Mouse (Mus musculus) midbrain, embryonic 12.5 days (tissue): ENCODE measurements around the gene Nos1ap. TPM values are rescaled to one million over a fixed set of nuclear protein-coding genes. Genes with fewer than 3 reads are reported as not detected.
A peak's percentile ranks its signal among the peaks of the same experiment; 100 is the strongest.

Experiments used
- ATAC-seq: fragments of 200-750 bp; cut with Nextera tagmentation; 2 replicates; pipeline ENCODE4 v1.8.0; 2017; ENCODE audit warnings: low read depth, moderate TSS enrichment, moderate library complexity; ENCODE audit not compliant: low FRiP score
- H3K27ac ChIP-seq: fragments of 300-500 bp; sonication (generic); replicated peaks from 2 replicates; pipeline ENCODE4 v1.5.1; 2016; ENCODE audit warnings: mild to moderate bottlenecking
- H3K27me3 ChIP-seq: fragments of 300-500 bp; sonication (generic); 2 replicates; pipeline ENCODE4 v1.6.1; 2016; ENCODE audit warnings: mild to moderate bottlenecking
- H3K36me3 ChIP-seq: fragments of 300-500 bp; sonication (generic); 2 replicates; pipeline ENCODE4 v1.6.1; 2016
- H3K4me1 ChIP-seq: fragments of 300-500 bp; sonication (generic); 2 replicates; pipeline ENCODE4 v1.6.1; 2016
- H3K4me2 ChIP-seq: fragments of 300-500 bp; sonication (generic); replicated peaks from 2 replicates; pipeline ENCODE4 v1.6.1; 2016; ENCODE audit warnings: mild to moderate bottlenecking, moderate library complexity
- H3K4me3 ChIP-seq: fragments of 300-500 bp; sonication (generic); 2 replicates; pipeline ENCODE4 v1.5.1; 2016; ENCODE audit warnings: mild to moderate bottlenecking
- H3K9ac ChIP-seq: fragments of 300-500 bp; sonication (generic); replicated peaks from 2 replicates; pipeline ENCODE4 v1.6.1; 2016; ENCODE audit warnings: mild to moderate bottlenecking, moderate library complexity
- H3K9me3 ChIP-seq: fragments of 300-500 bp; sonication (generic); 2 replicates; pipeline ENCODE4 v1.6.1; 2016; ENCODE audit warnings: mild to moderate bottlenecking
- WGBS: fragments of 180-500 bp; shearing (Covaris S2); methylation state at CpG from one replicate; pipeline ENCODE4 v1.1.7; 2016; 5-methylcytosine and 5-hydroxymethylcytosine counted together
- polyA plus RNA-seq: library from polyadenylated mRNA; unstranded; fragments of >200 nt; fragmentation: Nextera tagmentation; extraction: Ambion mirVana; gene quantifications from 2 replicates; pipeline ENCODE4 v1.2.1, GENCODE M21; 2016

The Nos1ap gene
- polyA plus RNA-seq, 1 experiment from 2014 or later, result 11.9 TPM

- no peak for ATAC-seq
- Histone ChIP-seq H3K9me3 (no peaks in the 10 kb centered on the region), H3K4me1 (no peaks in the 10 kb centered on the region), H3K27ac (no peak overlapping the region), H3K4me2 (no peak overlapping the region), H3K9ac (no peak overlapping the region), H3K36me3 (no peaks in the 10 kb centered on the region), H3K27me3 (no peaks in the 10 kb centered on the region), H3K4me3 (no peak overlapping the region)
- WGBS, result 94% methylated on average over 3 of the region's 3 CpGs
Measured at GRCm38 (mm10) chr1:170610695-170611094, 21.0 kb upstream of the Nos1ap start.

GRCm38 (mm10) chr1:170610289-170610688 lies 20.6 kb upstream of the Nos1ap start:
- Histone ChIP-seq H3K4me2 (no peak overlapping the region), H3K27me3 (no peaks in the 10 kb centered on the region), H3K36me3 (no peaks in the 10 kb centered on the region), H3K27ac (no peak overlapping the region), H3K9ac (no peak overlapping the region), H3K9me3 (no peaks in the 10 kb centered on the region), H3K4me1 (no peaks in the 10 kb centered on the region), H3K4me3 (no peak overlapping the region)
- 90% methylated on average over 3 of the region's 3 CpGs for WGBS
- no peak for ATAC-seq

DNA sequence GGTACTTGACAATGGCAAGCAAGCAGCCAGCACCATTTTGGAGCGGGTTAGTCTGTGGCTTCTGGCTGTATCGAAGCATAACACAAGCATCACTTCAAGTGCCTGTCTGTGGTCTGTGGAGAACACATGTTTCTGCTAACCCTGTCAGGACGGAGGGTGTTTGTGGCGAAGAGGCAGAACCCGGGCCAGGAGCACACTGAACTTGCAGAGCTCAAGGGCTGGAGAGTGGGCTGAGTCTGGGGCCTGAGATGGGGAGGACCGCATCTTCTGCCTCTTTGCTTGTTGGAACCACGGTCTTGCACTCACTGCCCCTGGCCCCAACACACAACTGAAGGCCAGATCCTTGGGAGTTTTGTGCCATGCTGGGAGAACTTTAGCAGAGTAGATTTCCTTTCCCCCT lies 20.2 kb upstream of the Nos1ap start:
- Histone ChIP-seq H3K9ac (no peak overlapping the region), H3K4me1 (no peaks in the 10 kb centered on the region), H3K27me3 (no peaks in the 10 kb centered on the region), H3K36me3 (no peaks in the 10 kb centered on the region), H3K27ac (no peak overlapping the region), H3K9me3 (no peaks in the 10 kb centered on the region), H3K4me2 (no peak overlapping the region), H3K4me3 (no peak overlapping the region)
- ATAC-seq, result no peak
- 87% methylated on average over 7 of the region's 7 CpGs for WGBS

DNA sequence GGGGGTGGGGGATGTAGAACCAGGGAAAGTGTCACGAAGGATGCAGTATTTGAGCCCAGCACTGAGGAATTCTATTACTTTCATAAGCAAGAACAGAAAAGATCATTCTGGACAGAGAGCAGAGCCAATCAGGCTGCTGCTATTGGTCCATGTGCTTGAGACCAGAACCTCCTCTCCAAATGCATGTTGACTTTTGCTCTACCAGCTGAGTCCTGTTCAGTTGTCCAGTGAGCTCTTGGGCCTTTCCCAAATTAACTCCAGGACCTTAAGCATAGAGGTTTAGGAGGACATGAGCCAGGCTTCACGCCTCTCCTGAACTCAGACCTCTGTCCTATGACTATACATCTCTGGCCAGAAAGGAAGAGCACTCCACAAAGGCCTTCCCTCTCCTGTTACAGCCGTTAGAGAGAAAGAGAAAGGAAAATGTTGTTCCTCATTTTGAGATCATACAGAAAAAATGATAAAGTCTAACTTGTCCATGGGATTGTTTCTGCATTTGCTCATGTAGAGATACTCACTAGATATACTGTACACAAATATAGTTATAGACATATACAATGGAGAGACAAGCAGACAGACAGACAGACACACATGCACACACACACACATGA lies 18.9 kb upstream of the Nos1ap start:
- no peak overlapping the region for H3K4me3 ChIP-seq
- H3K27ac ChIP-seq, result no peak overlapping the region
- no peaks in the 10 kb centered on the region for H3K27me3 ChIP-seq
- no peaks in the 10 kb centered on the region for H3K4me1 ChIP-seq
- no peak overlapping the region for H3K4me2 ChIP-seq
- H3K9me3 ChIP-seq, result no peaks in the 10 kb centered on the region
- WGBS, result 94% methylated on average over 3 of the region's 3 CpGs
- no peaks in the 10 kb centered on the region for H3K36me3 ChIP-seq
- no peak for ATAC-seq
- no peak overlapping the region for H3K9ac ChIP-seq

DNA sequence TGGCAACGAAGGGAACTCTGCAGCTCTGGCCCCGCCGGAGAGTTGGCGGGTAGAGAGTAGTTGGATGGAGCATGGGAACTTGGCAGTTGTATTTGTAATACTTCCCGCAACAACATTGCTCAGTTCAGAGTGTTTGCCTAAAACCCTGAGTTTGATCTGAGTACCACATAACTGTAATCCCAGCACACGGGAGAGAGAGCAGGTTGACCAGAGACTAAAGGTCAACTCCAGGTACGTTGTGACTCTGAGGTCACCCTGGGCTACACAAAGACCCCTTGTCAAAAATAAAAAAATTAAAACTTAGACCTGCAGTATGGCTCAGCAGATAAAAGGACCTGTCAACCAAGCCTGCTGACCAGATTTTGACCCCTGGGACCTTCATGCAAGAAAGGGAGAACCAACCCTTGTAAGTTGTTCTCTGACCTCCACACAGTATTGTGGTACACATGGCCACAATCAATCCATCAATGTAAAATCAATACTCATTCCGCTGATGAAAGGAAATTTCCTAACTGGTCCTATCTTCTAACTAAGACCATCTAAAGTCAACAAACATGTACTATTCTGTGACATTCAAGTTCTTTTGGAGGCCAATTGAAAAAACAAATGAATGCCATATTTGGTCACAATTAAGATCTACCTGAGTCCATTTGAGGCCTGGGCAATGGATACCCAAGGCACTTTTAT lies 17.7 kb upstream of the Nos1ap start:
- no peaks in the 10 kb centered on the region for H3K4me1 ChIP-seq
- no peaks in the 10 kb centered on the region for H3K27me3 ChIP-seq
- WGBS, result 94% methylated on average over 8 of the region's 8 CpGs
- no peak overlapping the region for H3K4me3 ChIP-seq
- no peaks in the 10 kb centered on the region for H3K9me3 ChIP-seq
- H3K4me2 ChIP-seq, result no peak overlapping the region
- no peaks in the 10 kb centered on the region for H3K36me3 ChIP-seq
- ATAC-seq, result no peak
- no peak overlapping the region for H3K27ac ChIP-seq
- no peak overlapping the region for H3K9ac ChIP-seq

GRCm38 (mm10) chr1:170605228-170606001 lies 15.8 kb upstream of the Nos1ap start:
- WGBS, result 71% methylated on average over 21 of the region's 21 CpGs
- no peak for ATAC-seq
- no peak overlapping the region for H3K4me2 ChIP-seq
- no peaks in the 10 kb centered on the region for H3K27me3 ChIP-seq
- H3K27ac ChIP-seq, result no peak overlapping the region
- no peaks in the 10 kb centered on the region for H3K36me3 ChIP-seq
- H3K9me3 ChIP-seq, result no peaks in the 10 kb centered on the region
- H3K9ac ChIP-seq, result no peak overlapping the region
- no peaks in the 10 kb centered on the region for H3K4me1 ChIP-seq
- no peak overlapping the region for H3K4me3 ChIP-seq

GRCm38 (mm10) chr1:170594575-170594974 lies 4.9 kb upstream of the Nos1ap start:
- no peaks in the 10 kb centered on the region for H3K36me3 ChIP-seq
- H3K9ac ChIP-seq, result no peak overlapping the region
- whole genome bisulfite sequencing, result 92% methylated on average over 7 of the region's 7 CpGs
- no peak overlapping the region for H3K4me2 ChIP-seq
- H3K9me3 ChIP-seq, result no peaks in the 10 kb centered on the region
- no peak for ATAC-seq
- no peak overlapping the region for H3K4me3 ChIP-seq
- no peak overlapping the region for H3K27ac ChIP-seq
- peaks cover 18% of the 10 kb centered on the region for H3K27me3 ChIP-seq
- no peaks in the 10 kb centered on the region for H3K4me1 ChIP-seq

DNA sequence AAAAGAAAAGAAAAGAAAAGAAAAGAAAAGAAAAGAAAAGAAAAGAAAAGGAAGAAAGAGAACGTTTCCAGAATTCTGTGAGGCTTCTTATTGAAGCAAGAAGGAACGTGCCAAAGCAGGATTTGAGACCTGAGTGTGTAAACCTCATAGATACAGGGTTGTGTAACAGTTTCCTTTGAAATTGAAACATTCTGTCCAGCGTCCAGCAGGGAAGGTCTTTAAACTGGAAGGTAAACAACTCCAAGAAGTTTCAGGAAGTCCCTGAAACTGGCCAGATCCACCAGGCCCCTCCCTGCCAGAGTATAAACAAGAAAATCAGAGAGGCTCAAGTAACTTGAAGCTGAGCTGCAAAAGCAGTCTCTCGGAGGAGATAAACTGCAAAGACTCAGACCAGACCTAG lies 870 bp upstream of the Nos1ap start:
- H3K27me3 ChIP-seq, result peaks cover 30% of the 10 kb centered on the region
- ATAC-seq, result no peak
- WGBS, result 50% methylated on average over 4 of the region's 4 CpGs
- H3K36me3 ChIP-seq, result no peaks in the 10 kb centered on the region
- no peak overlapping the region for H3K4me3 ChIP-seq
- no peak overlapping the region for H3K27ac ChIP-seq
- H3K4me1 ChIP-seq, result peaks cover 15% of the 10 kb centered on the region; the same call in 1 of the 2 replicates
- no peaks in the 10 kb centered on the region for H3K9me3 ChIP-seq
- no peak overlapping the region for H3K9ac ChIP-seq
- H3K4me2 ChIP-seq, result no peak overlapping the region

DNA sequence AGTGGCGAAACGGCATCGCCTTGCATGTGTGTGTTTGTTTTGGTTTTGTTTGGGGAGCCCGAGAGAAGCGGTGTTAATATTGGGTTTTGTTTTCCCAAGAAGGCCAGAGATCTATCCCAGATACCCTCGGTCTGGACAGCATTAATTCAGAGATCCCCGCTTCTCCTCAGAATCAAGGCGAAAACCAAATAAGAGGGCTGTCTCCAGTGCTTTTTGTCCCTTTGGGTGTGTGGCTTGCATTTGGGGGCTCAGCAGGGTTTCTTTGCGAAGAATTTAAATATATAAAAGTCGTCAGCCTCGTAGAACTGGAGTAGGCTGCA lies 340 bp upstream of the Nos1ap start:
- WGBS, result under 1% methylated on average over 11 of the region's 11 CpGs
- Histone ChIP-seq H3K4me3 (peak overlapping the region; percentile 84), H3K27ac (peak overlapping the region; percentile 65), H3K9ac (peak overlapping the region; percentile 88), H3K4me2 (peak overlapping the region; percentile 95), H3K36me3 (no peaks in the 10 kb centered on the region), H3K9me3 (no peaks in the 10 kb centered on the region), H3K27me3 (peaks cover 30% of the 10 kb centered on the region), H3K4me1 (peaks cover 15% of the 10 kb centered on the region; the same call in 1 of the 2 replicates)
- ATAC-seq, result no peak

DNA sequence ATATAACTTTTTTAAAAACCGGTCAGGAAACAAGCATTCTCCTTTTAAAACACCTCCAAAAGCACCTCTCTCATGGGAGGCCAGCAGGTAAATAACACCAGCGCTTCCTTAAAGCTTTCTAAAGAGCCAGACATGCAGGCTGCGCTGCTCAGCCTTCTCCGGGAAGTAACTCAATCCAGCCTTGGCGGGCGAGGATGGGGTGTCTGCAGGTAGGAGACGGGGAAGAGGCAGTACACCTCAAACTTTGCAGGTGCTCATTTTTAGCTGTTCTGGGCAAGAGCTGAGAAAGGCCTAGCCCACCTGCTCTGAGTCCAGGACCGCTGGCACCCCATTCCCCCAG lies 812 bp downstream of the Nos1ap start:
- Histone ChIP-seq H3K27me3 (peaks cover 30% of the 10 kb centered on the region), H3K4me1 (peaks cover 15% of the 10 kb centered on the region; the same call in 1 of the 2 replicates), H3K27ac (no peak overlapping the region), H3K4me2 (peak overlapping the region; percentile 95), H3K4me3 (peak overlapping the region; percentile 84), H3K9ac (peak overlapping the region; percentile 88), H3K9me3 (no peaks in the 10 kb centered on the region), H3K36me3 (no peaks in the 10 kb centered on the region)
- 2% methylated on average over 8 of the region's 8 CpGs for WGBS
- ATAC-seq, result no peak; the same call in 1 of the 2 replicates

- Histone ChIP-seq H3K27me3 (peaks cover 30% of the 10 kb centered on the region), H3K4me3 (peak overlapping the region; percentile 84), H3K27ac (no peak overlapping the region), H3K9me3 (no peaks in the 10 kb centered on the region), H3K4me1 (peaks cover 15% of the 10 kb centered on the region; the same call in 1 of the 2 replicates), H3K4me2 (peak overlapping the region; percentile 95), H3K9ac (no peak overlapping the region; the same call in 1 of the 2 replicates), H3K36me3 (no peaks in the 10 kb centered on the region)
- 30% methylated on average over 6 of the region's 6 CpGs for WGBS
- ATAC-seq, result no peak
Measured at GRCm38 (mm10) chr1:170588353-170588752, 1.3 kb downstream of the Nos1ap start.

DNA sequence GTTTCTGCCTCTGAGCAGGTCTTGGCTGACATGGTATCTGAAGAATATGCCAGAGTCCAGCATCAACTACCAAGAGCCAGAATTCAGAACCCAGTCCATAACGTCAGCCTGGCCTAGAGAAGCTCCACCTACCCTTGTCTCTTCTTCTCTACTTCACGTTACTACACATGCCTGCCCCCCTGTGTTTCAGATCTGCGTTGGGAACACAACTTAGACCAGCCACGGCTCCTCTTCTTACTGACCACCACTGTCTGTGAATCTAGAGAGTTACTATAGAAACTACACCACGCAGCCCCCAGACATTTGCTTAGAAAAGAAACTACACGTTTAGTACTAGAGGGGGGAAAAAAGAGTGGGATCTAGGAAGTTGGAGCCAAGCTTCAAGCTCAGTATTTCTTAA lies 2.9 kb downstream of the Nos1ap start:
- Histone ChIP-seq H3K4me1 (peaks cover 15% of the 10 kb centered on the region; the same call in 1 of the 2 replicates), H3K36me3 (no peaks in the 10 kb centered on the region), H3K27ac (no peak overlapping the region), H3K9ac (no peak overlapping the region), H3K4me2 (no peak overlapping the region), H3K9me3 (no peaks in the 10 kb centered on the region), H3K4me3 (no peak overlapping the region), H3K27me3 (peaks cover 24% of the 10 kb centered on the region)
- 83% methylated on average over 6 of the region's 6 CpGs for WGBS
- ATAC-seq, result no peak
